Mouse (Mus musculus) regulatory T cell (primary cell): ENCODE data around the gene Prmt1.

Source experiments
- in situ Hi-C: fragments of 300-600 bp; cut with MboI, MseI; formaldehyde crosslinking; loops from one replicate; pipeline ENCODE4 v1.15.1; 2025; ENCODE audit warnings: high pct_unique_total_duplicates

The Prmt1 gene

GRCm38 (mm10) chr7:45012824-45013223 lies 26.5 kb upstream of the Prmt1 start:
- in situ Hi-C loops, result no loop called here

- in situ Hi-C loops, result no loop called here
These were observed 25.6 kb upstream of the Prmt1 start for GRCm38 (mm10) chr7:45012011-45012410.

GRCm38 (mm10) chr7:45008411-45008810 lies 22.0 kb upstream of the Prmt1 start:
- in situ Hi-C loops, result no loop called here

- in situ Hi-C loops, result no loop called here
These were observed 21.5 kb upstream of the Prmt1 start for GRCm38 (mm10) chr7:45007846-45008245.

GRCm38 (mm10) chr7:45007141-45007540 lies 20.8 kb upstream of the Prmt1 start:
- in situ Hi-C loops, result no loop called here

GRCm38 (mm10) chr7:45006503-45006902 lies 20.1 kb upstream of the Prmt1 start:
- in situ Hi-C loops, result no loop called here

- in situ Hi-C loops, result no loop called here
These were observed 19.1 kb upstream of the Prmt1 start for GRCm38 (mm10) chr7:45005321-45005992.

GRCm38 (mm10) chr7:45004546-45004945 lies 18.2 kb upstream of the Prmt1 start:
- in situ Hi-C loops, result no loop called here

- in situ Hi-C loops, result no loop called here
These were observed 16.1 kb upstream of the Prmt1 start for GRCm38 (mm10) chr7:45002440-45002839.

GRCm38 (mm10) chr7:45000539-45001114 lies 14.3 kb upstream of the Prmt1 start:
- in situ Hi-C loops, result no loop called here

- in situ Hi-C loops, result no loop called here
These were observed 13.4 kb upstream of the Prmt1 start for GRCm38 (mm10) chr7:44999753-45000152.

- in situ Hi-C loops, result no loop called here
These were observed 12.2 kb upstream of the Prmt1 start, which contains the start of gene Bcl2l12 for GRCm38 (mm10) chr7:44998501-44998955. Gene Bcl2l12, minus strand, starts transcription at chr7:44998712.

- in situ Hi-C loops, result no loop called here
These were observed 11.6 kb upstream of the Prmt1 start for GRCm38 (mm10) chr7:44997940-44998428.

GRCm38 (mm10) chr7:44997231-44997939 lies 11.0 kb upstream of the Prmt1 start, which contains the start of gene Irf3:
Gene Irf3, plus strand, starts transcription at chr7:44997648.
- in situ Hi-C loops, result no loop called here

GRCm38 (mm10) chr7:44996672-44997071 lies 10.3 kb upstream of the Prmt1 start:
- in situ Hi-C loops, result no loop called here

GRCm38 (mm10) chr7:44986879-44987718 lies 731 bp upstream of the Prmt1 start:
- in situ Hi-C loops, result no loop called here

GRCm38 (mm10) chr7:44985595-44986191 lies 675 bp downstream of the Prmt1 start:
- in situ Hi-C loops, result no loop called here

GRCm38 (mm10) chr7:44984833-44985164 lies 1.6 kb downstream of the Prmt1 start:
- in situ Hi-C loops, result no loop called here

- in situ Hi-C loops, result no loop called here
These were observed 2.2 kb downstream of the Prmt1 start for GRCm38 (mm10) chr7:44983944-44984832.

- in situ Hi-C loops, result no loop called here
These were observed 3.3 kb downstream of the Prmt1 start for GRCm38 (mm10) chr7:44983085-44983484.
